Mouse (Mus musculus): Measurements from ENCODE around the gene Defa25.

GRCm38 (mm10) chr8:21093106-21093505 is 8.9 kb downstream of the Defa25 start:
- TF ChIP-seq POLR2A (IDR thresholded peaks at IDR 0.05; ENCODE audit: extremely low read depth, insufficient read depth, low read length) (no peak), CTCF (IDR thresholded peaks at IDR 0.05; ENCODE audit: extremely low read depth, insufficient read depth, low read length) (no peak)
